Mouse (Mus musculus) T-helper 2 cell (primary cell): ENCODE results near the gene Opn3.

Source experiments
- in situ Hi-C: fragments of 300-600 bp; cut with MboI, MseI; formaldehyde crosslinking; loops from one replicate; pipeline ENCODE4 v1.15.1; 2025; ENCODE audit warnings: high pct_unique_total_duplicates

Opn3 gene

GRCm38 (mm10) chr1:175692246-175692996 is at the start of gene Opn3, which contains the start of gene Chml:
Gene Opn3, minus strand, starts transcription at chr1:175692776.
Gene Chml, minus strand, starts transcription at chr1:175692901.
- in situ Hi-C loops, result loop anchor here (5.0 kb wide), 1 partner anchor 190 kb away; the partner anchor contains the start of gene Exo1

DNA sequence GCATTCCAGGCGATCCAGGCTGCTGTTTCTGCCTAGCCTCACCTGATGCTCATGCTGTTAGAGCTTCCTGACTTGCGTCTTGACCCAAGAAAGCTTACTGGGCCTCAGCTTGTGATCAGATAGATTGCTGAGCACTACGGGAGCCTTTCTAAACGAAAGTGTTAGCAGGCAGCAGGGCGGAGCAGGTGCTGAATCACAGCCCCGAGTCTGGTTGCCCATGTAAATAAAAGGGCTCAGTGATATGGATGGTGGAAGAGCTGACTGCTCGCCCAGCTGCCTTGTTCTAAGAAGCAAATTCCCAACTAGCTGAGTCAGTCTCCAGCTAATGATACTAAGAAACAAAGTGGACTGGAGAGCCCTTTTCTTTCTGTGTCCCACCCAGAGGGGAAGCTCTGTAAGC is 33.2 kb upstream of the Opn3 start:
- in situ Hi-C loops, result no loop called here

DNA sequence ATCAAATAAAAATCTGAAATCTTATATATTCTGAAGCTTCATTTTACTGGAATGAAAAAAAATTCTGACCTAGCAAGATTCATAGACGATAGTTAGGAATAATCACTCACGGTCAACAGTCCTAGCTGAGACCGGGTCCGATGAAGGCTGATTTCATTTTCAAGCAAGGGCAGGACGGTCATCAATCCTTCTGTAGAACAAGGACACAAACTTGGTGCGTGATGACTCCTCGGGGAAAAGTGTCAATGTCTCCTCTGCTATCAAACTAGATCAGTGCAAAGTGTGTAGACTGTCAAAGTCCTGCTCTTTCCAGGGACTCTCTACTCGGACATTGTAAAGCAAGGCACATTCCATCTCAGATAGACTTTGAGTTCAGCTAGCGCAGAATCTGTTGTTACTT is 24.3 kb upstream of the Opn3 start:
- in situ Hi-C loops, result no loop called here

DNA sequence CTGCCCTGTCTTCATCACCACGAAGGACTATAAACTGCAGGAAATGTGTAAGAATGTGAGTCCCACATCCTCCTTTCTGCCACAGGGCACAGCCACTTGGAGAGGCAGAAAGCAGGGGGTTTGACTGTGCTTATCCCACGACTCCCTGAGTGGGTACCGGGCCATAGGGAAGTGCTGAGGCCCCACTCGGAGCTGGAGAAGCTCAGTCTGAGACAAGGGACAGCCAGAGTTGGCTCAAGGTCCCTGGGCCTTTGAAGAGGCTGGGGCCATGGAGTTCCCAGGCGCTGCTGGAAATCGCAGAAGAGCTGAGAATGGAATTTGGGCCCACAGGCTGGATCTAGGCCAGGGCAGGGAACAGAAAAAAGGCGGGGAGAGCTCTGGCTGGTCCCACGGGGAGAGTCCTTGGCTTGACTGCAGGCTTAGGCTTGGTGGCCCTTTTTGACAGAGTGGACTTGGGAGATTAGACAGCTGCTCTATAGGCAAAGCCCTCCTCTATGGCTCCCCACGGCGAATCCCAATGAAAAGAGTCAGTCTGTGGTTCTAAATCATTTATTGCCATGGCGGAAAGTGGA is 19.8 kb upstream of the Opn3 start:
- in situ Hi-C loops, result no loop called here

- in situ Hi-C loops, result no loop called here
Observed at GRCm38 (mm10) chr1:175708013-175708412, 15.4 kb upstream of the Opn3 start.

DNA sequence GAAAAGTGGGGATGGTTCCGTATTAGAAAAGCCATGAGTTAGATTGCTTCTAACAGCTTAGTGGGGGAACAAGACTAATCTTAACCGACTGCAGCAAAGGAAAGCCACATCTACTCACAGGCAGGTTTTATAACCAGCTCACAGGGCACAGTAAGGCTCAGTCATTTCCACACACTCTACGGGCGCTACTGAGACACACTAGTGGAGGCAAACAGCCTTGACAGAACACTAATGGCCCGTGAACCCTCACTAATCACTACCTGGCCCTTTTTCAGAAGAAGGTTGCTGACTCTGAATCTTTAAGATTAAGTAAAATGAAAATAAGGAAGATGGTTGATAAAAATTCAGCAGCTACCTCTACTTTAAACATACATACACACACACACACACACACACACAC is 15.0 kb upstream of the Opn3 start:
- in situ Hi-C loops, result no loop called here

- in situ Hi-C loops, result no loop called here
Observed at GRCm38 (mm10) chr1:175701145-175701544, 8.6 kb upstream of the Opn3 start.

DNA sequence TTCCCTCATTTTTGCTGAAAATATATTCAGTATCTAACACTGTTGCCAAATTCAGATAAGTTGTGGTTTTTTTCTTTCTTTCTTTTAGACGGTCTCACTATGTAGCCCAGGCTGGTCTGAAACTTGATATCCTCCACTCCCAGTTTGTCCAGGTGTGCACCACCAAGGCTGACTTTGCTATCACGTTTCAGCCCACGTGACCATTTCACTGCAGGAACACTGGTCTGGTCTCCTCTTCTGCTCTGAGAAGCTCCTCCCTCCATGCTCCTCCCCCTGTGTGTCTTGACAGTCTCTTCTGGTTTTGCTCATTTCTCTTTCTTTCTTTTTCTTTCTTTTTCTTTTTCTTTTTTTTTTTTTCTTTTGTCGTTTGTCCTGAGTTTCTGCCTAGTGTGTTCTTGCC is 7.2 kb upstream of the Opn3 start:
- in situ Hi-C loops, result loop anchor here (5.0 kb wide), 1 partner anchor 72 kb away; the partner anchor contains the start of gene Fh1

DNA sequence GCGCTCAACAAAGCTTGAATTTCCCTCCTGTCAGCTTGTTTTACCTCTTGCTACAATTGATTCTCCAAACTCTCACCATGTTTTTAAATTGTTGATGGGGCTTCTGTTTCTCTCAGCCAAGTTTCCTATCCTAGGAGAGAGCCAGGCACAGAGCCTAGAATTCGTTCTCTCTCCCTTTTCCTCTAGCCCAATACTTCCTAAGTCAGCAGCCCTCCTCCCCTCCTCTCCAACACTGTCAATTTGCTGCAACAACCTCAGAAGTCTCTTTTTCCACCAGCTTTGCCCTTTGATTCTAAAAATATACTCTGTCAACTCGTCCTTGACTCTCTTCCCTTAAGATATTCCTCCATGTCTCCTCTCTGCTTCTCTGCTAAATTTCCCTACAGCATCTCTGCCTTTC is 6.8 kb upstream of the Opn3 start:
- in situ Hi-C loops, result loop anchor here (5.0 kb wide), 1 partner anchor 72 kb away; the partner anchor contains the start of gene Fh1

DNA sequence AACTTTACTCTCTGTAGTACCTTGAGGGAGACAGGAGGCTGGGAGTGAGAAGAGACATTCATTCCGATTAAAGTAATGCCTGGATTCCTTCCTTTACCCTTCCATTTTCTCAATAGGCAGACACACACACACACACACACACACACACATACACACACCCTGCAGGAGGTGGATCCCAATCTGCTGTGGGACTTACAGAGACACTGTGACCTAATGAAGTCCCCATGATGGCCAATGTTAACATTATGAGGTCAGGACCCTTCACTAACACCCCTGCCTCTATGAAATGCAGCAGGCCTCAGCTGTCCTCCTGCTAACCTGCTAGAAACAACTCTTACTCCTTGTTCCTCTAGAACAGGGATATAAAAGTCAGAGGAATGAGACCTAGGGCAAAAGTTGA is 5.7 kb upstream of the Opn3 start, which contains the start of gene Wdr64:
Gene Wdr64 (plus strand): TSS at position 301 of the 400 bp plus-strand sequence.
- in situ Hi-C loops, result loop anchor here (5.0 kb wide), 1 partner anchor 71 kb away; the partner anchor contains the start of gene Fh1

DNA sequence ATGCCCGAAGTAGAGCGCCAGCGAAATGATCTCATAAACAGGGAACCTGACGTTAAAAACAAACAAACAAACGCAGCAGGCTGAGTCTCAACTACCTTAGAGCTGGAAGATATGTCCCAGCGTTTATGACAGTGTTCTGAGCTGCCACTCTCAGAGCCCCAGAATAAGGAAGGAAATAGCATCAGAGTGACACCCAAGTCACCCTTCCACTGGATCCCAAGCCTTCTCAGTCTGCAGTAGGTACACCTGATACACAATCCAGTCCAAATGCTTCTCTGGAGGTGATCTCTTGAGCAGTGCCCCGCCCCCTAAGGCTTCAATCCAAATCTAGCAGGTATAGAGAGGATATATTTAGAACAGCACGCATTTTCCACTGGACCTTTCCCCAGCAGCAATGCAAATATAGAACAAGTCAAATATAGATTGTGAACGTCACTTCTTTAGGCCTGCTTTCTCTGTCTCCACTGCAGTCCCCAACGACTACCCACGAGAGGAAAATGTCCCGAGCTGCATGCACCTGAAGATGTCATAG is 919 bp upstream of the Opn3 start:
- in situ Hi-C loops, result loop anchor here (5.0 kb wide), 1 partner anchor 189 kb away; the partner anchor contains the start of gene Exo1

GRCm38 (mm10) chr1:175692997-175693361 is 403 bp upstream of the Opn3 start:
- in situ Hi-C loops, result loop anchor here (5.0 kb wide), 1 partner anchor 189 kb away; the partner anchor contains the start of gene Exo1

- in situ Hi-C loops, result loop anchor here (5.0 kb wide), 1 partner anchor 191 kb away; the partner anchor contains the start of gene Exo1
Observed at GRCm38 (mm10) chr1:175691686-175692245, 810 bp downstream of the Opn3 start.

DNA sequence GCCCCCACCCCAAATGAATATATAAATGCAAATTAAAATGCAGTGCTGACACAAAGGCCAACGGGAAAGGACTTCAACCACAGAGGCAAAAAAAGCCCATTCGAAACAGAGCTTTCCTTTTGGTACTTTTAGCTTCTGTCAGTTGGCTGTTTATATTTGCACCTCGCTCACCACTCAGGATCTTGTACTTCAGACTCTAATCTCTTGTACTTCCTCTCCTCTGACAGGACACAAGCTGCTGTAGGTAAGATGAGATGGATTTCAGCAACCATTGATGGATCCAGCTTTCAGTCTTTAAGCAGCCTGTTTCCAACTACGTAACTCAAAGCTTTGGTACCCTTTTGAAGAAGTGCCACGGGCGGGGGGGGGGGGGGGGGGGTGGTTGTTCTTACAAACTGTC is 11.6 kb downstream of the Opn3 start:
- in situ Hi-C loops, result loop anchor here (5.0 kb wide), 1 partner anchor 39 kb away; no protein-coding TSS in a partner anchor

DNA sequence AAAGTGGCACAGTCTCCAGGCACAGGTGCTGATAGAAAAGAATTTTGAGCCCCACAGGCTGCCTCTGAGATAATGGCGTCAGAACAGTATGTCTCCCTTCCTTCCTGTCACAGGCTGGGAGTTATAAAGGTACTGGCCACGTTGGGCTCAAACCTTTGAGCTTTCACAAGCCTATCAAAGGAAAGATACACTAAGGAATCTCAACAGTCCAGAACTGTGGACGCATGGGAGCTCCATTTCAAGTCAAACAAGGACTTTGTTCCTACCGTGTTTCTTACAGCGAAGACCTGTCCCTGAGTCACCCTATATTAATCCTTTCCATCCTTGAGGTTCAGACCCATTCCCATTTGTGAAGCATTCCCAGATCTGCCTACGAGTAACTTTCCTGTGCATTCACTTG is 15.1 kb downstream of the Opn3 start:
- in situ Hi-C loops, result no loop called here

GRCm38 (mm10) chr1:175675116-175675515 is 17.5 kb downstream of the Opn3 start:
- in situ Hi-C loops, result no loop called here

DNA sequence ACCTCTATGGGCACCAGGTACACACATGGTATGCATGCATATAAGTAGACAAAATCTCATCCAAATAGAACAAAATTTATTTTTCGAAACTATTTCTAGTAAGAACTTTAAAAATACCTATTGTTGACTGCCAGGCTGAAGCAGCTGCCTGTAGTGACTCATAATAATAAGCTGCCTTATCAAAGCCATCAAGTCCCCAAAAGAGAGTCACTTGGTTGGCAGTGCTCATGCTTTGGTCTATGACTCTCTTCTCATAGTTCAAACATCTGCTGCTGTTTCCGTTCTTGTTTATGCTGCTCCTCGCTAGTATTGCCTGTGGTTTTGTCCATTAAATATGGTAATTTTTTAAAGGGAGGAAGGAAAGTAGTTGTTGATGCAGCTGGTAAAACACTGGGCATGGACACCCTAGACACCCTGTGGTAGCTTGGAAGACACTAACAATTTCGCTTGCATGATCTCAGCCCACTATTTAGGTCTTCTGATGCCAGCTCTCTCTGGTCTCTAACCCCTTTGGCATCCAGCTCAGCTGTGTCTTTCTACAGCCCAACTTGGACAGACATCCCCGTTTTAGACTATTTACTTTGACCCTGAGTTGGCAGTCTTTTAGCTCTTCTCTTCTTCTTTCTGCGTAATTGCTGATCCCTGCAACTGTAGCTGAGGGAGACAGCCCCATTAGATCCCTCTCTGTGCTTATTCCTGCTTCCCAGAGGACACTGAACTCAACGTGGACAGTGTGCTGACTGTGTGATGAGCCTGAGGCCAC is 18.8 kb downstream of the Opn3 start:
- in situ Hi-C loops, result no loop called here

DNA sequence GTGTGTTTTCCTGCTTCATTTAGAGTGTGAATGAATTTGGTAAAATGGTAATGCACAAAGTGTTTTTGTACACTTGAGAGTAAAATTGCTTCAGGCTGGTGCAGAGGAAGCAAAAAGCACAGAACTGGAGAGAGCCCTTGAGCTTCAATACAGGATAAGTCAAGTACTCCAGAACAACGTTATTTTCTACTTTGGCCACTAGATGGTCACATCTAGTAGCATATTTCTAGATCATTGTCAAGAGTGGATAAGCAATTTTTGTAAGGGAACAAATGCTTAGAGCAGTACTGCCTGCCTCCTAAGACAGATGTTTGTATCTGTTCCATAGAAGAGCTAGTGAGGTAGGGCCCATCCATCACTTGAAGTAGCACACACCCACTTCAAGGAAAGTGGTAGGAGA is 20.9 kb downstream of the Opn3 start:
- in situ Hi-C loops, result no loop called here

DNA sequence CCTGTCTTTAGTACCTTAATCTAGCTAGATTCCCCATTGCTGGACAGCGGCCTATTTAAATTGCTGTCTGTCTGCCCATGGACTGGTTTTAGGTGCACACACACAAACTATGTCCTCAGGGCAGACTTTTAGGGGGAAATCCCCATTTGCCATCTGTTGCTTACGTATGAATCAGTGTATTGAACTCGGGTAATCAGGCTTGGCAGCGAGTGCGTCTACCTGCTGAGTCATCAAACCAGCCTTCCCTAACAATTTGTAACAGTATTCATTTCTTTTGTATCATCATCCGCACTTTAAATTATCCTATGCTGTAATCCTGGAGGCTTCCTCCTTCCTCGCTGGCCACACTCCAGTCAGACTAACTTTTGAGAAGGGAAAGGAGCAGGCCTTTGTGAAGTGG is 22.5 kb downstream of the Opn3 start:
- in situ Hi-C loops, result no loop called here

GRCm38 (mm10) chr1:175669456-175669855 is 23.1 kb downstream of the Opn3 start:
- in situ Hi-C loops, result no loop called here

DNA sequence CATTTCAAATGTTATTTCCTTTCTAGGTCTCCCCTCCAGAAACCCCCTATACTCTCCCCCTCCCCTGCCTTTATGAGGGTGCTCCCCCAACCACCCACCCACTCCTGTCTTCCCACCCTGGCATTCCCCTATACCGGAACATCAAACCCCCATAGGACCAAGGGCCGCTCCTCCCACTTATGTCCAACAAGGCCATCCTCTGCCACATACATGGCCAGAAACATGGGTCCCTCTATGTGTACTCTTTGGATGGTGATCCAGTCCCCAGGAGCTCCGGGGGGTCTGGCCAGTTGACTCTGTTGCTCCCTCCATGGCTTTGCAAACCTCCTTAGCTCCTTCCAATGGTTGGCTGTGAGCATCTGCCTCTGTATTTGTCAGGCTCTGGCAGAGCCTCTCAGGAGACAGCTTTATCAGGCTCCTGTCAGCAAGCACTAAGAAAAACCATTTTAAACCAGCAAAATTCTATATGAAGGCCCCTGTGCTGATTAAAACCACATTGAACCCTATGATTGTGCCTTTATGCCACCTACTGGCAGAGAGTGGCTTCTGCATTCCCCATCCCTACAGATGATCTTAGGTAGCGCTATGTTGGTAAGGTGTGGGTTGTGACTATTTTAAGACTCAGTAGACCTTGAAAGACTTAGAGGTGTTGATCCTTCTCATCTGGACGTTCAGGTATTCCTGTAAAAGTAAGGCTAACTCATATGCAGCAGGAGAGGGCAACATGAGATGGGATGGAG is 23.7 kb downstream of the Opn3 start:
- in situ Hi-C loops, result no loop called here
